Mouse (Mus musculus) megakaryocyte, embryonic 14.5 days (primary cell): ENCODE measurements around the gene Plcb4.

ENCODE experiments used
- FLI1 ChIP-seq: IDR thresholded peaks from 2 replicates; pipeline ENCODE4 v1.6.1; 2012; ENCODE audit warnings: low read length, inconsistent platforms, mixed read lengths
- GATA1 ChIP-seq: IDR thresholded peaks from 3 replicates; pipeline ENCODE4 v1.6.1; 2012; ENCODE audit warnings: mixed read lengths, low read length, inconsistent platforms, borderline replicate concordance

- TF ChIP-seq GATA1, result no peak
- no peak for TF ChIP-seq FLI1
Observed at GRCm38 (mm10) chr2:135614651-135615261, 44.1 kb upstream of the Plcb4 start.
